Mouse (Mus musculus): ENCODE data around the gene Gast. TPM values are rescaled to one million over a fixed set of nuclear protein-coding genes. Genes with fewer than 3 reads are reported as not detected.

The Gast gene
- not detected in 2 replicates for polyA plus RNA-seq (2014; fragmentation: Nextera tagmentation; extraction: Ambion mirVana)

DNA sequence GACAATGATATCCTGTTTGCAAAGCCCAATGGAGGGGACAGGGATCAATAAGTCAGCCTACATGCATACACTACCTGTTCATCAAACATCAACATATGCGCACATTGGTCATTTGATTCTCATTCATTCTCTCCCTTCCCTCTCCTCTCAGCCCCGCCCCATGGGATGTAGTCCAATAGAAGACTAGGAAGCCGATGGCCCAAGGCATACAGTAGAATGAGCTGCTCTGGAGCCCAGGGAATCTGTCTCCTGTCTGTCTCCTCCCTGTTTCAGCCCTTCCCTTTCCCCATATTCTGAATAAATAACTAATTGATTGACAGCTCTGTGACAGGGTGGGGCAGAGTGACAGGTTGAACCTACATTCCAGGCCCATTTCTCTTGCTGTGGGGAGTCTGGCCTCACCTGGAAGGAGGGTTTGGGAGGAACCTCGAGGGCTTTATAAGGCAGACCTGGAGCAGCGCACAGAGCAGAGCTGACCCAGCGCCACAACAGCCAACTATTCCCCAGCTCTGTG, at the start of gene Gast:
TSS of gene Gast (plus strand) at position 464 of the 514 bp plus-strand sequence.
- Histone ChIP-seq H3K4me1 (ENCODE audit: insufficient read depth) (no peaks in the 10 kb centered on the region), H3K4me2 (no peak within 1 kb of the TSS), H3K27ac (ENCODE audit: low read depth) (no peak within 1 kb of the TSS), H3K9me3 (ENCODE audit: low read depth, low read length) (no peaks in the 10 kb centered on the region), H3K36me3 (ENCODE audit: insufficient read depth) (no peaks in the 10 kb centered on the region), H3K4me3 (ENCODE audit: low read depth, low read length) (no peak within 1 kb of the TSS), H3K9ac (no peak within 1 kb of the TSS), H3K27me3 (ENCODE audit: insufficient read depth, low read length) (no peaks in the 10 kb centered on the region)
- TF ChIP-seq CTCF (IDR thresholded peaks at IDR 0.05; ENCODE audit: low read depth): no peak
- DNase-seq (no peak), ATAC-seq (ENCODE audit: insufficient read depth) (no peak)
- WGBS: 76% methylated on average over 6 of the region's 6 CpGs

GRCm38 (mm10) chr11:100284988-100285387, 49.2 kb upstream of the Gast start:
- no peak for ATAC-seq (ENCODE audit: insufficient read depth)
- Histone ChIP-seq H3K9me3 (ENCODE audit: low read depth, low read length) (no peaks in the 10 kb centered on the region), H3K4me3 (ENCODE audit: low read depth, low read length) (no peak overlapping the region), H3K9ac (no peak overlapping the region), H3K27ac (ENCODE audit: low read depth) (no peak overlapping the region), H3K4me2 (no peak overlapping the region), H3K36me3 (ENCODE audit: insufficient read depth) (no peaks in the 10 kb centered on the region), H3K27me3 (ENCODE audit: insufficient read depth, low read length) (no peaks in the 10 kb centered on the region), H3K4me1 (ENCODE audit: insufficient read depth) (no peaks in the 10 kb centered on the region)
- WGBS: 57% methylated on average over 4 of the region's 4 CpGs
- no peak for TF ChIP-seq CTCF (IDR thresholded peaks at IDR 0.05; ENCODE audit: low read depth)
- DNase-seq: no peak

GRCm38 (mm10) chr11:100287024-100287423, 47.2 kb upstream of the Gast start:
- no peak for TF ChIP-seq CTCF (IDR thresholded peaks at IDR 0.05; ENCODE audit: low read depth)
- Histone ChIP-seq H3K36me3 (ENCODE audit: insufficient read depth) (no peaks in the 10 kb centered on the region), H3K9ac (no peak overlapping the region), H3K4me2 (no peak overlapping the region), H3K27me3 (ENCODE audit: insufficient read depth, low read length) (no peaks in the 10 kb centered on the region), H3K9me3 (ENCODE audit: low read depth, low read length) (no peaks in the 10 kb centered on the region), H3K27ac (ENCODE audit: low read depth) (peak overlapping the region; percentile 84), H3K4me1 (ENCODE audit: insufficient read depth) (0 out of 2 replicates have a peak, but pooled peaks cover 6% of the 10 kb centered on the region), H3K4me3 (ENCODE audit: low read depth, low read length) (no peak overlapping the region)
- ATAC-seq (ENCODE audit: insufficient read depth): peak; percentile 60
- 36% methylated on average over 10 of the region's 10 CpGs for WGBS
- peak; percentile 63 for DNase-seq

DNA sequence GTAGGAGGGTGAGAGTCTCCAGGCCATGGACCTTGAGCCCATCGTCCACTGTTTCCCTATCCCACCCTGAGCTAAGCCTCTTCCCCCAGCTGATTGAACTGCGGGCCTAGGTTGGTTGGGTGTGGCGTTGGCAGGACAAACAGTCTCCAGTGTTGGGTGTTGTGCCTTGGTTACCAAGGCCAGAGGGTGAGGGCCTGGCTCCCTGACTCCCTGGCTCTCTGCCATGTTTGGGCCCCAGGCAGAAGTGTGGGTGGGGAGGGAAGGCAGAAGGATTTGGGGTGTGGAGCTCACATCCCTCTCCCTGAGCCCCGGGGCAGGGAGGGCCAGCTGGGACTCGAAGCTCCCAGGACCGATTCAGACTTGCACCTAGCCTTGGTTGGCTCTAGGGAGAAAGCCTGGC, 45.3 kb upstream of the Gast start:
- 0 out of 2 replicates have a peak, but pooled peaks have one; percentile 18 for ATAC-seq (ENCODE audit: insufficient read depth)
- Histone ChIP-seq H3K9me3 (ENCODE audit: low read depth, low read length) (no peaks in the 10 kb centered on the region), H3K4me1 (ENCODE audit: insufficient read depth) (0 out of 2 replicates have a peak, but pooled peaks cover 6% of the 10 kb centered on the region), H3K9ac (no peak overlapping the region), H3K36me3 (ENCODE audit: insufficient read depth) (no peaks in the 10 kb centered on the region), H3K27me3 (ENCODE audit: insufficient read depth, low read length) (no peaks in the 10 kb centered on the region), H3K27ac (ENCODE audit: low read depth) (peak overlapping the region; percentile 34; the same call in 1 of the 2 replicates), H3K4me2 (no peak overlapping the region), H3K4me3 (ENCODE audit: low read depth, low read length) (no peak overlapping the region)
- DNase-seq: peak; percentile 28
- WGBS: 81% methylated on average over 6 of the region's 6 CpGs
- TF ChIP-seq CTCF (IDR thresholded peaks at IDR 0.05; ENCODE audit: low read depth): no peak

DNA sequence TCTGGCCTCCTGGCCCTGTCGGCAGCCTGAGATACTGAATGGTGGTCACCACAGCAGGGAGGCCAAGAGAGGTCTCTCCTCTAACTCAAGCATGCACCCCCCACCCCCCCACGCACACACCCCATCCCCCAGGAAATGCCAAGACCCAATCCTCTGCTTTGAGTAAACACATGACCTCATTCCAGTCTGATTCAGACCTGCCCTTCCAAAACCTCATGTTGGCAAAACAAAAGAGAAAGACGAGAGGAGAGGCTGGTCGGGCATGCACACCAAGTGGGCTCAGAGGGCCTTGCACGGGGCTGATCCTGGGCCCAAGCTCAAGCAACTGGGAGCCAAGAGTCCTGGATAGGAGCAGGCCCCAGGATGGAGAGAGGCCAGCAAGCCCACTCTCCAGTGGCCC, 44.0 kb upstream of the Gast start:
- DNase-seq: peak; percentile 28
- no peaks in the 10 kb centered on the region for H3K9me3 ChIP-seq (ENCODE audit: low read depth, low read length)
- no peaks in the 10 kb centered on the region for H3K36me3 ChIP-seq (ENCODE audit: insufficient read depth)
- no peaks in the 10 kb centered on the region for H3K27me3 ChIP-seq (ENCODE audit: insufficient read depth, low read length)
- H3K9ac ChIP-seq: no peak overlapping the region
- no peak for ATAC-seq (ENCODE audit: insufficient read depth)
- no peak overlapping the region for H3K4me2 ChIP-seq
- H3K4me3 ChIP-seq (ENCODE audit: low read depth, low read length): no peak overlapping the region
- H3K4me1 ChIP-seq (ENCODE audit: insufficient read depth): 0 out of 2 replicates have a peak, but pooled peaks cover 6% of the 10 kb centered on the region
- 28% methylated on average over 5 of the region's 5 CpGs for WGBS
- peak overlapping the region; percentile 76 for H3K27ac ChIP-seq (ENCODE audit: low read depth)
- TF ChIP-seq CTCF (IDR thresholded peaks at IDR 0.05; ENCODE audit: low read depth): no peak

GRCm38 (mm10) chr11:100292884-100293283, 41.3 kb upstream of the Gast start:
- H3K9ac ChIP-seq: no peak overlapping the region
- 62% methylated on average over 6 of the region's 6 CpGs for WGBS
- H3K4me2 ChIP-seq: no peak overlapping the region
- ATAC-seq (ENCODE audit: insufficient read depth) (no peak), DNase-seq (no peak)
- H3K27me3 ChIP-seq (ENCODE audit: insufficient read depth, low read length): no peaks in the 10 kb centered on the region
- H3K4me3 ChIP-seq (ENCODE audit: low read depth, low read length): no peak overlapping the region
- no peaks in the 10 kb centered on the region for H3K9me3 ChIP-seq (ENCODE audit: low read depth, low read length)
- no peaks in the 10 kb centered on the region for H3K36me3 ChIP-seq (ENCODE audit: insufficient read depth)
- no peak overlapping the region for H3K27ac ChIP-seq (ENCODE audit: low read depth)
- H3K4me1 ChIP-seq (ENCODE audit: insufficient read depth): 0 out of 2 replicates have a peak, but pooled peaks cover 6% of the 10 kb centered on the region
- TF ChIP-seq CTCF (IDR thresholded peaks at IDR 0.05; ENCODE audit: low read depth): no peak

DNA sequence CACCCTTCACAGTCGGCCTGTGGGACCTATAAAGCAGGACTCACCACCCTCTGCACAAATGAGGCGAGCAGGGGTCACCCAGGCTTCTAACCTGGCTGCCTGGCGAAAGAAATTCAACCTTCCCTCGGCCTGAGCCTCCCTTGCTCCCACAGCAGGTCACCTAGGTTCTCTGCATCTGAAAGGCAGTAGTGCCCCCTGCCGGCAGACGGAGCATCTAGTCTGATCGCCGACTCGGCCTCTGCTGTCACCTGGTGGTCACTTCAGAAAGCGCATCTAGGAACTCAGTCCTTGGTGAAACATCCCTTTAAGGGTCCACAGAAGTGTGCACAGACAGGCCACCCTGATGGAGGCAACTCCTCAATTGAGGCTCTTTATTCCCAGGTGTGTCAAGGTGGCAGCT, 38.9 kb upstream of the Gast start:
- H3K4me2 ChIP-seq: no peak overlapping the region
- no peaks in the 10 kb centered on the region for H3K27me3 ChIP-seq (ENCODE audit: insufficient read depth, low read length)
- H3K4me3 ChIP-seq (ENCODE audit: low read depth, low read length): no peak overlapping the region
- H3K36me3 ChIP-seq (ENCODE audit: insufficient read depth): no peaks in the 10 kb centered on the region
- no peak overlapping the region for H3K27ac ChIP-seq (ENCODE audit: low read depth)
- no peak overlapping the region for H3K9ac ChIP-seq
- peak; percentile 100 for TF ChIP-seq CTCF (IDR thresholded peaks at IDR 0.05; ENCODE audit: low read depth)
- DNase-seq (peak; percentile 94), ATAC-seq (ENCODE audit: insufficient read depth) (no peak; the same call in 1 of the 2 replicates)
- 0 out of 2 replicates have a peak, but pooled peaks cover 6% of the 10 kb centered on the region for H3K4me1 ChIP-seq (ENCODE audit: insufficient read depth)
- no peaks in the 10 kb centered on the region for H3K9me3 ChIP-seq (ENCODE audit: low read depth, low read length)
- WGBS: 6% methylated on average over 10 of the region's 10 CpGs
